Mouse (Mus musculus): Measurements from ENCODE around the gene Entpd1. TPM values are rescaled to one million over a fixed set of nuclear protein-coding genes. Genes with fewer than 3 reads are reported as not detected.

Gene Entpd1
- polyA plus RNA-seq, 1 experiment from 2014 or later: 8.1 TPM

GRCm38 (mm10) chr19:40650090-40650489, 37.9 kb downstream of the Entpd1 start:
- H3K4me1 ChIP-seq (replicated peaks): no peaks in the 10 kb centered on the region
- WGBS: 83% methylated on average over 5 of the region's 5 CpGs
- H3K4me2 ChIP-seq: no peak overlapping the region
- H3K27ac ChIP-seq (replicated peaks): no peak overlapping the region
- no peaks in the 10 kb centered on the region for H3K27me3 ChIP-seq
- no peak overlapping the region for H3K9ac ChIP-seq
- no peak for ATAC-seq (ENCODE audit: low read depth)
- H3K4me3 ChIP-seq: no peak overlapping the region
- no peaks in the 10 kb centered on the region for H3K9me3 ChIP-seq
- no peaks in the 10 kb centered on the region for H3K36me3 ChIP-seq

GRCm38 (mm10) chr19:40656207-40656606, 44.0 kb downstream of the Entpd1 start:
- H3K9me3 ChIP-seq: no peaks in the 10 kb centered on the region
- peaks cover 24% of the 10 kb centered on the region for H3K4me1 ChIP-seq (replicated peaks)
- H3K36me3 ChIP-seq: no peaks in the 10 kb centered on the region
- no peaks in the 10 kb centered on the region for H3K27me3 ChIP-seq
- no peak for ATAC-seq (ENCODE audit: low read depth)
- H3K4me2 ChIP-seq: no peak overlapping the region
- 89% methylated on average over 5 of the region's 5 CpGs for WGBS
- no peak overlapping the region for H3K27ac ChIP-seq (replicated peaks)
- H3K4me3 ChIP-seq: no peak overlapping the region
- H3K9ac ChIP-seq: no peak overlapping the region

- no peak overlapping the region for H3K27ac ChIP-seq (replicated peaks)
- H3K4me1 ChIP-seq (replicated peaks): peaks cover 44% of the 10 kb centered on the region
- H3K9ac ChIP-seq: no peak overlapping the region
- no peak for ATAC-seq (ENCODE audit: low read depth)
- H3K36me3 ChIP-seq: no peaks in the 10 kb centered on the region
- no peaks in the 10 kb centered on the region for H3K27me3 ChIP-seq
- H3K4me3 ChIP-seq: no peak overlapping the region
- 71% methylated on average over 6 of the region's 6 CpGs for WGBS
- no peaks in the 10 kb centered on the region for H3K9me3 ChIP-seq
- no peak overlapping the region for H3K4me2 ChIP-seq
Measured at GRCm38 (mm10) chr19:40658281-40658680, 46.1 kb downstream of the Entpd1 start.

- Histone ChIP-seq H3K4me1 (replicated peaks) (peaks cover 50% of the 10 kb centered on the region), H3K36me3 (no peaks in the 10 kb centered on the region), H3K9ac (no peak overlapping the region), H3K9me3 (no peaks in the 10 kb centered on the region), H3K4me3 (no peak overlapping the region), H3K4me2 (peak overlapping the region; percentile 65), H3K27me3 (no peaks in the 10 kb centered on the region), H3K27ac (replicated peaks) (no peak overlapping the region)
- ATAC-seq (ENCODE audit: low read depth): no peak
- WGBS: 43% methylated on average over 5 of the region's 5 CpGs
Measured at GRCm38 (mm10) chr19:40658935-40659334, 46.8 kb downstream of the Entpd1 start.

- under 1% methylated on average over 16 of the region's 16 CpGs for WGBS
Measured at GRCm38 (mm10) chr19:40659651-40660478, 47.7 kb downstream of the Entpd1 start.

GRCm38 (mm10) chr19:40660510-40660909, 48.3 kb downstream of the Entpd1 start:
- Histone ChIP-seq H3K27ac (replicated peaks) (peak overlapping the region; percentile 85), H3K4me2 (peak overlapping the region; percentile 65), H3K9me3 (no peaks in the 10 kb centered on the region), H3K9ac (peak overlapping the region; percentile 74), H3K27me3 (no peaks in the 10 kb centered on the region), H3K36me3 (no peaks in the 10 kb centered on the region), H3K4me1 (replicated peaks) (peaks cover 50% of the 10 kb centered on the region), H3K4me3 (peak overlapping the region; percentile 42)
- peak; percentile 41; the same call in 1 of the 2 replicates for ATAC-seq (ENCODE audit: low read depth)
- WGBS: 9% methylated on average over 9 of the region's 9 CpGs

More at GRCm38 (mm10) chr19:40659651-40660478, 47.7 kb downstream of the Entpd1 start:
- H3K9ac ChIP-seq: peak overlapping the region; percentile 74
- H3K4me3 ChIP-seq: peak overlapping the region; percentile 42
- no peaks in the 10 kb centered on the region for H3K9me3 ChIP-seq
- peak overlapping the region; percentile 85 for H3K27ac ChIP-seq (replicated peaks)
- no peaks in the 10 kb centered on the region for H3K27me3 ChIP-seq
- no peaks in the 10 kb centered on the region for H3K36me3 ChIP-seq
- H3K4me2 ChIP-seq: peak overlapping the region; percentile 65
- ATAC-seq (ENCODE audit: low read depth): peak; percentile 72
- H3K4me1 ChIP-seq (replicated peaks): peaks cover 50% of the 10 kb centered on the region

- H3K9ac ChIP-seq: peak overlapping the region; percentile 74
- H3K27ac ChIP-seq (replicated peaks): peak overlapping the region; percentile 85; the same call in 1 of the 2 replicates
- no peaks in the 10 kb centered on the region for H3K36me3 ChIP-seq
- ATAC-seq (ENCODE audit: low read depth): 0 out of 2 replicates have a peak, but pooled peaks have one; percentile 19
- peak overlapping the region; percentile 42 for H3K4me3 ChIP-seq
- peak overlapping the region; percentile 65 for H3K4me2 ChIP-seq
- no peaks in the 10 kb centered on the region for H3K27me3 ChIP-seq
- no peaks in the 10 kb centered on the region for H3K9me3 ChIP-seq
- peaks cover 50% of the 10 kb centered on the region for H3K4me1 ChIP-seq (replicated peaks)
- WGBS: 77% methylated on average over 2 of the region's 2 CpGs
Measured at GRCm38 (mm10) chr19:40661108-40661507, 48.9 kb downstream of the Entpd1 start.

- Histone ChIP-seq H3K36me3 (no peaks in the 10 kb centered on the region), H3K4me1 (replicated peaks) (peaks cover 50% of the 10 kb centered on the region), H3K9me3 (no peaks in the 10 kb centered on the region), H3K9ac (no peak overlapping the region), H3K27me3 (no peaks in the 10 kb centered on the region), H3K27ac (replicated peaks) (no peak overlapping the region), H3K4me2 (peak overlapping the region; percentile 65), H3K4me3 (no peak overlapping the region)
- no peak for ATAC-seq (ENCODE audit: low read depth)
- 89% methylated on average over 6 of the region's 6 CpGs for WGBS
Measured at GRCm38 (mm10) chr19:40661874-40662273, 49.7 kb downstream of the Entpd1 start.

- Histone ChIP-seq H3K27me3 (no peaks in the 10 kb centered on the region), H3K4me3 (no peak overlapping the region), H3K4me1 (replicated peaks) (peaks cover 50% of the 10 kb centered on the region), H3K36me3 (no peaks in the 10 kb centered on the region), H3K9me3 (no peaks in the 10 kb centered on the region), H3K4me2 (peak overlapping the region; percentile 65), H3K9ac (no peak overlapping the region), H3K27ac (replicated peaks) (no peak overlapping the region)
- WGBS: 87% methylated on average over 2 of the region's 2 CpGs
- no peak for ATAC-seq (ENCODE audit: low read depth)
Measured at GRCm38 (mm10) chr19:40662727-40663126, 50.6 kb downstream of the Entpd1 start.

- no peak overlapping the region for H3K9ac ChIP-seq
- H3K27me3 ChIP-seq: no peaks in the 10 kb centered on the region
- H3K9me3 ChIP-seq: no peaks in the 10 kb centered on the region
- H3K4me2 ChIP-seq: no peak overlapping the region
- peaks cover 3% of the 10 kb centered on the region; the same call in 1 of the 2 replicates for H3K36me3 ChIP-seq
- ATAC-seq (ENCODE audit: low read depth): no peak
- H3K4me3 ChIP-seq: no peak overlapping the region
- peaks cover 30% of the 10 kb centered on the region for H3K4me1 ChIP-seq (replicated peaks)
- WGBS: 92% methylated on average over 7 of the region's 7 CpGs
- H3K27ac ChIP-seq (replicated peaks): no peak overlapping the region
Measured at GRCm38 (mm10) chr19:40665778-40666177, 53.6 kb downstream of the Entpd1 start.

- no peak for ATAC-seq (ENCODE audit: low read depth)
- H3K27me3 ChIP-seq: no peaks in the 10 kb centered on the region
- H3K27ac ChIP-seq (replicated peaks): no peak overlapping the region
- H3K36me3 ChIP-seq: peaks cover 3% of the 10 kb centered on the region; the same call in 1 of the 2 replicates
- no peak overlapping the region for H3K4me3 ChIP-seq
- no peak overlapping the region for H3K4me2 ChIP-seq
- no peaks in the 10 kb centered on the region for H3K9me3 ChIP-seq
- H3K4me1 ChIP-seq (replicated peaks): peaks cover 18% of the 10 kb centered on the region
- 94% methylated on average over 6 of the region's 6 CpGs for WGBS
- H3K9ac ChIP-seq: no peak overlapping the region
Measured at GRCm38 (mm10) chr19:40667111-40667510, 54.9 kb downstream of the Entpd1 start.

- Histone ChIP-seq H3K9ac (no peak overlapping the region), H3K36me3 (no peaks in the 10 kb centered on the region), H3K4me3 (no peak overlapping the region), H3K9me3 (no peaks in the 10 kb centered on the region), H3K27ac (replicated peaks) (no peak overlapping the region), H3K27me3 (no peaks in the 10 kb centered on the region), H3K4me2 (no peak overlapping the region), H3K4me1 (replicated peaks) (no peaks in the 10 kb centered on the region)
- ATAC-seq (ENCODE audit: low read depth): no peak
- WGBS: 92% methylated on average over 5 of the region's 5 CpGs
Measured at GRCm38 (mm10) chr19:40675329-40675728, 63.2 kb downstream of the Entpd1 start.
